Mouse (Mus musculus): Measurements from ENCODE around the gene Rps18. TPM values are rescaled to one million over a fixed set of nuclear protein-coding genes. Genes with fewer than 3 reads are reported as not detected.
"Not testable (repeated sequence)": the region's sequence is repeated elsewhere in the genome, so short reads cannot be mapped to it uniquely, and the experiment has no call there.

Rps18 gene
- polyA plus RNA-seq (2016; fragmentation: Nextera tagmentation; extraction: Ambion mirVana): 891 and 909 TPM in 2 replicates

GRCm38 (mm10) chr17:33955555-33956214 lies at the start of gene Rps18, which contains the start of gene Vps52:
Gene Rps18, minus strand, starts transcription at chr17:33956001.
Gene Vps52, plus strand, starts transcription at chr17:33955812.
- Histone ChIP-seq H3K4me3 (peak within 1 kb of the TSS; percentile 91), H3K27me3 (no peaks in the 10 kb centered on the region), H3K36me3 (peaks cover 50% of the 10 kb centered on the region), H3K9ac (replicated peaks) (peak within 1 kb of the TSS; percentile 99), H3K4me2 (replicated peaks) (peak within 1 kb of the TSS; percentile 96), H3K27ac (replicated peaks) (peak within 1 kb of the TSS; percentile 90), H3K4me1 (peaks cover 50% of the 10 kb centered on the region), H3K9me3 (no peaks in the 10 kb centered on the region)
- WGBS: under 1% methylated on average over 50 of the region's 50 CpGs
- ATAC-seq (ENCODE audit: low FRiP score, low read depth): peak; percentile 81

- peaks cover 11% of the 10 kb centered on the region for H3K4me1 ChIP-seq
- no peak overlapping the region for H3K4me3 ChIP-seq
- no peaks in the 10 kb centered on the region; the same call in 1 of the 2 replicates for H3K9me3 ChIP-seq
- H3K9ac ChIP-seq (replicated peaks): no peak overlapping the region
- no peak for ATAC-seq (ENCODE audit: low FRiP score, low read depth)
- peaks cover 33% of the 10 kb centered on the region for H3K27me3 ChIP-seq
- WGBS: 8% methylated on average over 5 of the region's 5 CpGs
- H3K36me3 ChIP-seq: no peaks in the 10 kb centered on the region
- no peak overlapping the region for H3K4me2 ChIP-seq (replicated peaks)
- no peak overlapping the region for H3K27ac ChIP-seq (replicated peaks)
Measured at GRCm38 (mm10) chr17:34003426-34003825, 47.6 kb upstream of the Rps18 start.

- WGBS: 51% methylated on average over 2 of the region's 2 CpGs
- H3K4me3 ChIP-seq; H3K27ac ChIP-seq (replicated peaks); H3K9ac ChIP-seq (replicated peaks); ATAC-seq (ENCODE audit: low FRiP score, low read depth); H3K36me3 ChIP-seq; H3K9me3 ChIP-seq; H3K4me2 ChIP-seq (replicated peaks): not testable (repeated sequence)
- peaks cover 40% of the 10 kb centered on the region for H3K27me3 ChIP-seq
- H3K4me1 ChIP-seq: peaks cover 11% of the 10 kb centered on the region
Measured at GRCm38 (mm10) chr17:34000796-34001195, 45.0 kb upstream of the Rps18 start.

- peak; percentile 74; the same call in 1 of the 2 replicates for ATAC-seq (ENCODE audit: low FRiP score, low read depth)
- under 1% methylated on average over 29 of the region's 30 CpGs for WGBS
- H3K27me3 ChIP-seq: peaks cover 40% of the 10 kb centered on the region
Measured at GRCm38 (mm10) chr17:34000150-34000537, 44.3 kb upstream of the Rps18 start, which contains the start of gene H2-K1. Gene H2-K1, minus strand, starts transcription at chr17:34000347.

GRCm38 (mm10) chr17:33999341-34000149 lies 43.7 kb upstream of the Rps18 start:
- Histone ChIP-seq H3K36me3 (no peaks in the 10 kb centered on the region), H3K27me3 (peaks cover 40% of the 10 kb centered on the region), H3K4me2 (replicated peaks) (peak overlapping the region; percentile 85), H3K9me3 (no peaks in the 10 kb centered on the region), H3K4me3 (peak overlapping the region; percentile 54), H3K9ac (replicated peaks) (peak overlapping the region; percentile 61), H3K4me1 (peaks cover 11% of the 10 kb centered on the region), H3K27ac (replicated peaks) (no peak overlapping the region)
- ATAC-seq (ENCODE audit: low FRiP score, low read depth): peak; percentile 56; the same call in 1 of the 2 replicates
- 2% methylated on average over 82 of the region's 87 CpGs for WGBS

More at GRCm38 (mm10) chr17:34000150-34000537, 44.3 kb upstream of the Rps18 start, which contains the start of gene H2-K1:
- no peaks in the 10 kb centered on the region for H3K9me3 ChIP-seq
- H3K4me2 ChIP-seq (replicated peaks): peak within 1 kb of the TSS; percentile 85
- H3K4me1 ChIP-seq: peaks cover 11% of the 10 kb centered on the region
- peak within 1 kb of the TSS; percentile 54 for H3K4me3 ChIP-seq
- H3K27ac ChIP-seq (replicated peaks): no peak within 1 kb of the TSS
- H3K36me3 ChIP-seq: no peaks in the 10 kb centered on the region
- peak within 1 kb of the TSS; percentile 61 for H3K9ac ChIP-seq (replicated peaks)

- ATAC-seq (ENCODE audit: low FRiP score, low read depth): not testable (repeated sequence)
- 68% methylated on average over 5 of the region's 5 CpGs for WGBS
Measured at GRCm38 (mm10) chr17:33998697-33999096, 42.9 kb upstream of the Rps18 start.

GRCm38 (mm10) chr17:33997025-33997424 lies 41.2 kb upstream of the Rps18 start:
- ATAC-seq (ENCODE audit: low FRiP score, low read depth): not testable (repeated sequence)
- H3K4me1 ChIP-seq: peaks cover 11% of the 10 kb centered on the region

More at GRCm38 (mm10) chr17:33998697-33999096, 42.9 kb upstream of the Rps18 start:
- Histone ChIP-seq H3K27me3 (peaks cover 40% of the 10 kb centered on the region), H3K4me1 (peaks cover 11% of the 10 kb centered on the region)
- not testable (repeated sequence) for H3K9me3 ChIP-seq; H3K27ac ChIP-seq (replicated peaks); H3K4me2 ChIP-seq (replicated peaks); H3K9ac ChIP-seq (replicated peaks); H3K36me3 ChIP-seq; H3K4me3 ChIP-seq

GRCm38 (mm10) chr17:33995651-33996050 lies 39.9 kb upstream of the Rps18 start:
- H3K27ac ChIP-seq (replicated peaks): no peak overlapping the region
- no peak for ATAC-seq (ENCODE audit: low FRiP score, low read depth)
- H3K4me2 ChIP-seq (replicated peaks): no peak overlapping the region
- no peak overlapping the region for H3K4me3 ChIP-seq
- H3K9ac ChIP-seq (replicated peaks): no peak overlapping the region
- WGBS: 81% methylated on average over 3 of the region's 3 CpGs
- peaks cover 13% of the 10 kb centered on the region for H3K4me1 ChIP-seq
- H3K36me3 ChIP-seq: no peaks in the 10 kb centered on the region
- H3K9me3 ChIP-seq: no peaks in the 10 kb centered on the region
- H3K27me3 ChIP-seq: peaks cover 28% of the 10 kb centered on the region

More at GRCm38 (mm10) chr17:33997025-33997424, 41.2 kb upstream of the Rps18 start:
- H3K27ac ChIP-seq (replicated peaks); H3K9me3 ChIP-seq; H3K4me2 ChIP-seq (replicated peaks); H3K36me3 ChIP-seq; H3K9ac ChIP-seq (replicated peaks); H3K4me3 ChIP-seq: not testable (repeated sequence)
- 86% methylated on average over 2 of the region's 2 CpGs for WGBS
- peaks cover 40% of the 10 kb centered on the region for H3K27me3 ChIP-seq

GRCm38 (mm10) chr17:33994959-33995358 lies 39.2 kb upstream of the Rps18 start:
- no peak for ATAC-seq (ENCODE audit: low FRiP score, low read depth)
- WGBS: 93% methylated on average over 8 of the region's 8 CpGs
- Histone ChIP-seq H3K4me1 (peaks cover 9% of the 10 kb centered on the region; the same call in 1 of the 2 replicates), H3K4me3 (no peak overlapping the region), H3K36me3 (no peaks in the 10 kb centered on the region), H3K4me2 (replicated peaks) (no peak overlapping the region), H3K9me3 (no peaks in the 10 kb centered on the region), H3K27ac (replicated peaks) (no peak overlapping the region), H3K9ac (replicated peaks) (no peak overlapping the region), H3K27me3 (peaks cover 21% of the 10 kb centered on the region)

GRCm38 (mm10) chr17:33991788-33992664 lies 36.2 kb upstream of the Rps18 start:
- Histone ChIP-seq H3K4me1 (0 out of 2 replicates have a peak, but pooled peaks cover 3% of the 10 kb centered on the region), H3K9ac (replicated peaks) (no peak overlapping the region), H3K27me3 (0 out of 2 replicates have a peak, but pooled peaks cover 6% of the 10 kb centered on the region), H3K9me3 (no peaks in the 10 kb centered on the region), H3K4me2 (replicated peaks) (no peak overlapping the region), H3K4me3 (no peak overlapping the region), H3K36me3 (no peaks in the 10 kb centered on the region), H3K27ac (replicated peaks) (no peak overlapping the region)
- ATAC-seq (ENCODE audit: low FRiP score, low read depth): peak; percentile 41; the same call in 1 of the 2 replicates
- WGBS: 33% methylated on average over 10 of the region's 10 CpGs

- peak overlapping the region; percentile 54; the same call in 1 of the 2 replicates for H3K4me3 ChIP-seq
- not testable (repeated sequence) for H3K9me3 ChIP-seq; ATAC-seq (ENCODE audit: low FRiP score, low read depth); H3K36me3 ChIP-seq; H3K9ac ChIP-seq (replicated peaks); H3K27ac ChIP-seq (replicated peaks)
- peak overlapping the region; percentile 74 for H3K4me2 ChIP-seq (replicated peaks)
- WGBS: 10% methylated on average over 8 of the region's 8 CpGs
- H3K4me1 ChIP-seq: peaks cover 15% of the 10 kb centered on the region
- H3K27me3 ChIP-seq: peaks cover 34% of the 10 kb centered on the region
Measured at GRCm38 (mm10) chr17:33982136-33982535, 26.3 kb upstream of the Rps18 start.
